8 mouse cellular contexts compared by ENCODE assay signal in the genomic region with DNA sequence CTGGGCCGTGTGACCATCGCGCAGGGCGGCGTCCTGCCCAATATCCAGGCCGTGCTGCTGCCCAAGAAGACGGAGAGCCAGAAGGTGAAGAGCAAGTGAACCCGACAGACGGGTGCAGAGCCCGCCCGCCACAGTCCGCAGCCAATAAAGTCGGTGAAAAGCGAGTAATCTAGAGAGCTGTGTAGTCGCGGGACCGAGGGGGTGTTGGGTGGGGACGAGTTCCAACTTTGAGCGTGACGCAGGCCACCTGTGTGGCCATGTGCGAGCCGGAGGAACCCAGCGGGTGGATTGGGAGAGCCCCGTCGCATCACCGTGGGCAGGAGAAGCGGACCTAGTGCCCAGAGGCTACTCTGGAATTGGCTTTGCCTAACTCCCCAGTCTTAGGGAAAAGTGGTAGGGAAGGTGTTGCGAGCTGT. TPM values are rescaled to one million over a fixed set of nuclear protein-coding genes. Genes with fewer than 3 reads are reported as not detected.
DNase-seq lines count a peak whose midpoint lies in the region; ATAC-seq and TF ChIP-seq lines count a peak whose summit lies in the region.

No protein-coding gene starts in this region.

- peak overlapping the region; percentile 80 for H3K9ac ChIP-seq in embryonic facial prominence, embryonic 13.5 days
- peak overlapping the region; percentile 77 for H3K9ac ChIP-seq in limb, embryonic 13.5 days
- H3K9ac ChIP-seq in midbrain, embryonic 12.5 days (replicated peaks): peak overlapping the region; percentile 73
- H3K9ac ChIP-seq in stomach, embryonic 15.5 days: peak overlapping the region; percentile 61

- H3K27me3 ChIP-seq in E14TG2a.4 (ENCODE audit: insufficient read depth, low read length): no peaks in the 10 kb centered on the region
- no peaks in the 10 kb centered on the region for H3K27me3 ChIP-seq in embryonic facial prominence, embryonic 13.5 days
- no peaks in the 10 kb centered on the region for H3K27me3 ChIP-seq in limb, embryonic 13.5 days
- 0 out of 2 replicates have a peak, but pooled peaks cover 3% of the 10 kb centered on the region for H3K27me3 ChIP-seq in midbrain, embryonic 12.5 days
- no peaks in the 10 kb centered on the region for H3K27me3 ChIP-seq in stomach, embryonic 15.5 days (replicated peaks)

- peak; percentile 22 for DNase-seq in embryo, embryonic 9.5 days (ENCODE audit: extremely low spot score)
- DNase-seq in embryo, embryonic 10.5 days (ENCODE audit: low spot score): no peak
- peak; percentile 44 to 64 for DNase-seq in heart, postnatal 10 days

- no peak for TF ChIP-seq CTCF in E14TG2a.4 (conservative IDR thresholded peaks at IDR 0.05; ENCODE audit: low read length)

- H3K4me3 ChIP-seq in E14TG2a.4 (replicated peaks; ENCODE audit: low read length): peak overlapping the region; percentile 88
- H3K4me3 ChIP-seq in embryonic facial prominence, embryonic 13.5 days: peak overlapping the region; percentile 87
- H3K4me3 ChIP-seq in limb, embryonic 13.5 days: peak overlapping the region; percentile 83
- H3K4me3 ChIP-seq in midbrain, embryonic 12.5 days: peak overlapping the region; percentile 92
- H3K4me3 ChIP-seq in stomach, embryonic 15.5 days (replicated peaks): peak overlapping the region; percentile 76

- no peaks in the 10 kb centered on the region for H3K9me3 ChIP-seq in E14TG2a.4 (ENCODE audit: low read length)
- no peaks in the 10 kb centered on the region for H3K9me3 ChIP-seq in embryonic facial prominence, embryonic 13.5 days
- no peaks in the 10 kb centered on the region for H3K9me3 ChIP-seq in limb, embryonic 13.5 days
- no peaks in the 10 kb centered on the region for H3K9me3 ChIP-seq in midbrain, embryonic 12.5 days
- no peaks in the 10 kb centered on the region for H3K9me3 ChIP-seq in stomach, embryonic 15.5 days

- peaks cover 62% of the 10 kb centered on the region for H3K4me1 ChIP-seq in E14TG2a.4 (replicated peaks; ENCODE audit: low read depth, low read length)
- peaks cover 19% of the 10 kb centered on the region for H3K4me1 ChIP-seq in embryonic facial prominence, embryonic 13.5 days
- peaks cover 30% of the 10 kb centered on the region for H3K4me1 ChIP-seq in limb, embryonic 13.5 days
- H3K4me1 ChIP-seq in midbrain, embryonic 12.5 days: peaks cover 23% of the 10 kb centered on the region
- H3K4me1 ChIP-seq in stomach, embryonic 15.5 days: peaks cover 15% of the 10 kb centered on the region; the same call in 1 of the 2 replicates

- peak overlapping the region; percentile 96 for H3K4me2 ChIP-seq in embryonic facial prominence, embryonic 13.5 days
- peak overlapping the region; percentile 98 for H3K4me2 ChIP-seq in limb, embryonic 13.5 days (replicated peaks)
- peak overlapping the region; percentile 98 for H3K4me2 ChIP-seq in midbrain, embryonic 12.5 days (replicated peaks)
- H3K4me2 ChIP-seq in stomach, embryonic 15.5 days: peak overlapping the region; percentile 81

- peak overlapping the region; percentile 39; the same call in 1 of the 2 replicates for H3K27ac ChIP-seq in embryonic facial prominence, embryonic 13.5 days
- no peak overlapping the region for H3K27ac ChIP-seq in limb, embryonic 13.5 days
- H3K27ac ChIP-seq in midbrain, embryonic 12.5 days (replicated peaks): peak overlapping the region; percentile 65; the same call in 1 of the 2 replicates
- peak overlapping the region; percentile 84 for H3K27ac ChIP-seq in stomach, embryonic 15.5 days

- intact Hi-C loops in heart, postnatal 10 days (cut with DNase I): no loop called here

- under 1% methylated on average over 28 of the region's 28 CpGs for WGBS in embryonic facial prominence, embryonic 13.5 days
- WGBS in limb, embryonic 13.5 days: under 1% methylated on average over 28 of the region's 28 CpGs
- WGBS in midbrain, embryonic 12.5 days: under 1% methylated on average over 28 of the region's 28 CpGs
- WGBS in stomach, embryonic 15.5 days: 1% methylated on average over 28 of the region's 28 CpGs

- ATAC-seq in embryonic facial prominence, embryonic 13.5 days (ENCODE audit: insufficient number of reproducible peaks, insufficient read depth, low FRiP score, low TSS enrichment, low read depth): 0 out of 2 replicates have a peak, but pooled peaks have one; percentile 22
- ATAC-seq in limb, embryonic 13.5 days (ENCODE audit: low FRiP score, low read depth): no peak
- peak; percentile 7 for ATAC-seq in midbrain, embryonic 12.5 days (ENCODE audit: low FRiP score, low read depth)
- no peak for ATAC-seq in stomach, embryonic 15.5 days (ENCODE audit: insufficient read depth, low FRiP score, low read depth)

- peaks cover 41% of the 10 kb centered on the region for H3K36me3 ChIP-seq in E14TG2a.4 (ENCODE audit: insufficient read depth, low read length)
- H3K36me3 ChIP-seq in embryonic facial prominence, embryonic 13.5 days: peaks cover 19% of the 10 kb centered on the region
- H3K36me3 ChIP-seq in limb, embryonic 13.5 days: peaks cover 33% of the 10 kb centered on the region
- H3K36me3 ChIP-seq in midbrain, embryonic 12.5 days: peaks cover 16% of the 10 kb centered on the region
- H3K36me3 ChIP-seq in stomach, embryonic 15.5 days: peaks cover 19% of the 10 kb centered on the region; the same call in 1 of the 2 replicates

RNA-seq across cellular contexts. Expression of gene H2afj, which starts 0.6 kb away (rescaled TPM):
- polyA plus RNA-seq in embryonic facial prominence, embryonic 13.5 days (2015; fragmentation: Nextera tagmentation; extraction: Ambion mirVana): 120 and 127 TPM in 2 replicates
- 10 to 100 TPM; 35.3 to 42.5 TPM for total RNA-seq in heart, postnatal 10 days (2021)
- polyA plus RNA-seq in limb, embryonic 13.5 days (2015; fragmentation: Nextera tagmentation; extraction: Ambion mirVana): 85.9 and 95.9 TPM in 2 replicates
- 114 and 117 TPM in 2 replicates for polyA plus RNA-seq in midbrain, embryonic 12.5 days (2016; fragmentation: Nextera tagmentation; extraction: Ambion mirVana)
- 166 and 190 TPM in 2 replicates for polyA plus RNA-seq in stomach, embryonic 15.5 days (2015; fragmentation: Nextera tagmentation; extraction: Ambion mirVana)

RNA-seq across cellular contexts. Expression of gene Hist4h4, which starts 4.4 kb away (rescaled TPM):
- polyA plus RNA-seq in embryonic facial prominence, embryonic 13.5 days (2015; fragmentation: Nextera tagmentation; extraction: Ambion mirVana): 0.80 and 0.99 TPM in 2 replicates
- total RNA-seq in heart, postnatal 10 days (2021): 10 to 100 TPM; 20.5 to 22.3 TPM
- 0.74 and 0.84 TPM in 2 replicates for polyA plus RNA-seq in limb, embryonic 13.5 days (2015; fragmentation: Nextera tagmentation; extraction: Ambion mirVana)
- polyA plus RNA-seq in midbrain, embryonic 12.5 days (2016; fragmentation: Nextera tagmentation; extraction: Ambion mirVana): 0.84 and 0.94 TPM in 2 replicates
- polyA plus RNA-seq in stomach, embryonic 15.5 days (2015; fragmentation: Nextera tagmentation; extraction: Ambion mirVana): 0.49 and 0.72 TPM in 2 replicates

RNA-seq across cellular contexts. Expression of gene BC049715, which starts 18.8 kb away (rescaled TPM):
- 2.2 and 4.3 TPM in 2 replicates for polyA plus RNA-seq in embryonic facial prominence, embryonic 13.5 days (2015; fragmentation: Nextera tagmentation; extraction: Ambion mirVana)
- total RNA-seq in heart, postnatal 10 days (2021): 1 to 10 TPM; 1.0 to 1.8 TPM
- 1.8 and 2.2 TPM in 2 replicates for polyA plus RNA-seq in limb, embryonic 13.5 days (2015; fragmentation: Nextera tagmentation; extraction: Ambion mirVana)
- 2.0 and 2.3 TPM in 2 replicates for polyA plus RNA-seq in midbrain, embryonic 12.5 days (2016; fragmentation: Nextera tagmentation; extraction: Ambion mirVana)
- 1.2 and 1.5 TPM in 2 replicates for polyA plus RNA-seq in stomach, embryonic 15.5 days (2015; fragmentation: Nextera tagmentation; extraction: Ambion mirVana)

RNA-seq across cellular contexts. Expression of gene Wbp11, which starts 19.4 kb away (rescaled TPM):
- polyA plus RNA-seq in embryonic facial prominence, embryonic 13.5 days (2015; fragmentation: Nextera tagmentation; extraction: Ambion mirVana): 110 and 112 TPM in 2 replicates
- total RNA-seq in heart, postnatal 10 days (2021): 10 to 100 TPM; 79.6 to 85.0 TPM
- polyA plus RNA-seq in limb, embryonic 13.5 days (2015; fragmentation: Nextera tagmentation; extraction: Ambion mirVana): 110 and 114 TPM in 2 replicates
- polyA plus RNA-seq in midbrain, embryonic 12.5 days (2016; fragmentation: Nextera tagmentation; extraction: Ambion mirVana): 126 and 132 TPM in 2 replicates
- polyA plus RNA-seq in stomach, embryonic 15.5 days (2015; fragmentation: Nextera tagmentation; extraction: Ambion mirVana): 83.7 and 93.7 TPM in 2 replicates

RNA-seq across cellular contexts. Expression of gene Smco3, which starts 26.6 kb away (rescaled TPM):
- 0.98 and 2.6 TPM in 2 replicates for polyA plus RNA-seq in embryonic facial prominence, embryonic 13.5 days (2015; fragmentation: Nextera tagmentation; extraction: Ambion mirVana)
- under 1 TPM; 0.17 TPM for total RNA-seq in heart, postnatal 10 days (2021)
- polyA plus RNA-seq in limb, embryonic 13.5 days (2015; fragmentation: Nextera tagmentation; extraction: Ambion mirVana): 1.2 and 1.7 TPM in 2 replicates
- polyA plus RNA-seq in midbrain, embryonic 12.5 days (2016; fragmentation: Nextera tagmentation; extraction: Ambion mirVana): 0.24 and 0.79 TPM in 2 replicates
- 1.0 and 1.9 TPM in 2 replicates for polyA plus RNA-seq in stomach, embryonic 15.5 days (2015; fragmentation: Nextera tagmentation; extraction: Ambion mirVana)

Comparison
In these comparisons a context has a peak if more than half of its experiments do, and no peak if none do; other contexts are left out.
1. ATAC-seq: peak in embryonic facial prominence, embryonic 13.5 days (single experiment) and midbrain, embryonic 12.5 days (single experiment); none in limb, embryonic 13.5 days (single experiment) and stomach, embryonic 15.5 days (single experiment).
2. Peak in every context shown above with its lines, with median percentiles within 50 percentile points of each other: H3K4me3 ChIP-seq, H3K4me2 ChIP-seq and H3K9ac ChIP-seq.